Mouse (Mus musculus): ENCODE measurements around the gene Cd24a.

Cd24a gene

GRCm38 (mm10) chr10:43584538-43584937, 6.5 kb downstream of the Cd24a start:
- DNase-seq: no peak

- no peak for DNase-seq
Measured at GRCm38 (mm10) chr10:43588470-43589177, 10.5 kb downstream of the Cd24a start.

- DNase-seq: no peak
Measured at GRCm38 (mm10) chr10:43591477-43591876, 13.4 kb downstream of the Cd24a start.

- DNase-seq: no peak
Measured at GRCm38 (mm10) chr10:43593182-43593581, 15.1 kb downstream of the Cd24a start.

- no peak for DNase-seq
Measured at GRCm38 (mm10) chr10:43594187-43594586, 16.1 kb downstream of the Cd24a start.

- no peak for DNase-seq
Measured at GRCm38 (mm10) chr10:43594894-43595293, 16.8 kb downstream of the Cd24a start.

GRCm38 (mm10) chr10:43598067-43598726, 20.1 kb downstream of the Cd24a start:
- DNase-seq: no peak

- DNase-seq: no peak
Measured at GRCm38 (mm10) chr10:43601039-43601438, 23.0 kb downstream of the Cd24a start.

- no peak for DNase-seq
Measured at GRCm38 (mm10) chr10:43601511-43602396, 23.7 kb downstream of the Cd24a start.

GRCm38 (mm10) chr10:43603975-43604686, 26.0 kb downstream of the Cd24a start:
- no peak for DNase-seq

GRCm38 (mm10) chr10:43604687-43605250, 26.7 kb downstream of the Cd24a start:
- DNase-seq: no peak

- no peak for DNase-seq
Measured at GRCm38 (mm10) chr10:43605901-43606300, 27.8 kb downstream of the Cd24a start.

GRCm38 (mm10) chr10:43609507-43609906, 31.4 kb downstream of the Cd24a start:
- no peak for DNase-seq

GRCm38 (mm10) chr10:43609958-43610357, 31.9 kb downstream of the Cd24a start:
- no peak for DNase-seq

GRCm38 (mm10) chr10:43611081-43611480, 33.0 kb downstream of the Cd24a start:
- no peak for DNase-seq

- DNase-seq: no peak
Measured at GRCm38 (mm10) chr10:43619059-43619531, 41.0 kb downstream of the Cd24a start.

- no peak for DNase-seq
Measured at GRCm38 (mm10) chr10:43619939-43620338, 41.9 kb downstream of the Cd24a start.

- DNase-seq: no peak
Measured at GRCm38 (mm10) chr10:43623510-43623909, 45.4 kb downstream of the Cd24a start.

GRCm38 (mm10) chr10:43624362-43624761, 46.3 kb downstream of the Cd24a start:
- no peak for DNase-seq

- DNase-seq: no peak
Measured at GRCm38 (mm10) chr10:43624791-43625398, 46.8 kb downstream of the Cd24a start.

GRCm38 (mm10) chr10:43625578-43625977, 47.5 kb downstream of the Cd24a start:
- no peak for DNase-seq

- DNase-seq: no peak
Measured at GRCm38 (mm10) chr10:43629216-43629615, 51.1 kb downstream of the Cd24a start.

Data from cerebellum, adult 9-11 months (tissue).